Mouse (Mus musculus) olfactory bulb, adult 2 months (tissue): ENCODE data around the gene Tex28. TPM values are rescaled to one million over a fixed set of nuclear protein-coding genes. Genes with fewer than 3 reads are reported as not detected.
"Not testable (repeated sequence)": the region's sequence is repeated elsewhere in the genome, so short reads cannot be mapped to it uniquely, and the experiment has no call there.

Source experiments
- H3K27ac ChIP-seq: fragments of 200-500 bp; 2 replicates; pipeline ENCODE4 v1.5.1; 2012; ENCODE audit warnings: low read depth, low read length; ENCODE audit not compliant: insufficient read depth
- H3K4me1 ChIP-seq: fragments of 200-500 bp; 2 replicates; pipeline ENCODE4 v1.6.1; 2012; ENCODE audit warnings: low read length; ENCODE audit not compliant: control insufficient read depth, insufficient read depth
- H3K4me3 ChIP-seq: fragments of 200-500 bp; 2 replicates; pipeline ENCODE4 v1.5.1; 2012; ENCODE audit warnings: mild to moderate bottlenecking, low read depth, low read length, moderate library complexity; ENCODE audit not compliant: insufficient read depth
- CTCF ChIP-seq: fragments of 200-500 bp; IDR thresholded peaks from 2 replicates; pipeline ENCODE4 v1.5.1; 2012; ENCODE audit warnings: low read depth, mild to moderate bottlenecking, low read length, moderate library complexity; ENCODE audit not compliant: insufficient read depth
- POLR2A ChIP-seq: fragments of 200-500 bp; IDR thresholded peaks from 2 replicates; pipeline ENCODE4 v1.6.1; 2012; ENCODE audit warnings: mild to moderate bottlenecking, low read depth, low read length, moderate library complexity; ENCODE audit not compliant: insufficient read depth
- WGBS: fragments of 180-500 bp; shearing (Covaris S2); methylation state at CpG from one replicate; pipeline ENCODE4 v1.1.7; 2018; 5-methylcytosine and 5-hydroxymethylcytosine counted together
- polyA plus RNA-seq: library from polyadenylated mRNA; stranded (reverse); fragments of >200 nt; gene quantifications from 2 replicates; pipeline ENCODE4 v1.2.4, GENCODE M21; 2012; ENCODE audit warnings: low replicate concordance; ENCODE audit not compliant: missing spikeins, insufficient read depth, insufficient read length

The Tex28 gene
- polyA plus RNA-seq, result not detected in 2 replicates

DNA sequence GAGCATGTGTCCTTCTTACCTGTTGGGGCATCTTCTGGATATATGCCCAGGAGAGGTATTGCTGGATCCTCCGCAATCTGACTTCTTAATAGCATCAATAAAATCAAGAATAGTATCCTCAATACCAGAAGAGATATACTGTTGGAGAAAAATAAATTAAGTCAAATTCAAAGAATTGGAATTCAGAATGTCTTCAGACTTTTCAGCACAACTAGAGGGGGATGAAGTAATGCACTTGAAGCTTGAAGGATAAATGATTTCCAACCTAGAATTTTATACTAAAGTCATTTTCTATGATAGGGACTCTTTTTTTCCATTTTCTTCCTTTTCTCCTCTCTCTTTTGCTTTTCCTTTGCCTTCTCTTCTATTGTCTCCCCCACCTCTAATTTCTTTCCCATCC, at the start of gene Tex28:
Gene Tex28, minus strand, starts transcription at position 101 of the 400 bp plus-strand sequence.
- no peaks in the 10 kb centered on the region for H3K4me1 ChIP-seq
- no peak within 1 kb of the TSS for H3K27ac ChIP-seq
- 97% methylated on average over 1 of the region's 1 CpGs for WGBS
- TF ChIP-seq POLR2A, result no peak
- TF ChIP-seq CTCF, result no peak
- H3K4me3 ChIP-seq, result no peak within 1 kb of the TSS

DNA sequence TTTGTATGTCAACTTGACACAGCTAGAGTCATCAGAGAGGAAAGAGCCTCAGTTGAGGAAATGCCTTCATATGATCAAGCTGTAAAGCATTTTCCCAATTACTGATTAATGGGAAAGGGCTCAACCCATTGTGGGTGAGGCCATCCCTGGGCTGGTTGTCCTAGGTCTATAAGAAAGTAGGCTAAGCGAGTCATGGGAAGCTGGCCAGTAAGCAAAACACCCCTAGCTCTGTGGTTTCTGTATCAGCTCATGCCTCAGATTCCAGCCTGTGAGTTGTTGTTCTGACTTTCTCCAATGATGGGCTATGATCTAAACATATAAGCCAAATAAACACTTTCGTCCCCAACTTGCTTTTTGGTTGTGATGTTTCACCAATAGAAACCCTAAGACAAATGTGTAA, 35.9 kb upstream of the Tex28 start:
- Histone ChIP-seq H3K27ac (no peak overlapping the region), H3K4me3 (no peak overlapping the region), H3K4me1 (no peaks in the 10 kb centered on the region)
- no peak for TF ChIP-seq POLR2A
- TF ChIP-seq CTCF, result no peak
- 88% methylated on average over 2 of the region's 2 CpGs for WGBS

DNA sequence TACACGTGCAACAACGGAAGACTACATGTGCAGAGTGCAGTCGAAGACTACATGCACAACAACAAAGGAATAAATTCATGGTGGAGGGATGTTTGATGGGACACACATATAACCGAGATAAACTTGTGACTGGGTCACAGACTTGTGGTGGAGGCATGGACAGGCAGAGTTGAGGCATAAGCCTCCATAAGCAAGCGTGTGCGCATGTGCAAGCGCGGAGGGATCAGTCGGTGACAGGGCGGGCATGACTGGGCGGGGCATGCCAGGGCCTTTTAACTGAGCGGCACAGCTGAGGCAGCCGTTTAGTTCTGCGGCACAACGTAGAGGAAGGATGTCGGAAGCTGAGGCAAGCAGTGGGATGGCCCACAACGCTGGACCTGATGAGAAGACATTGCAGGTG, 9.3 kb upstream of the Tex28 start, which contains the start of gene Tktl1:
Gene Tktl1, plus strand, starts transcription at position 301 of the 400 bp plus-strand sequence.
- Histone ChIP-seq H3K4me3 (no peak within 1 kb of the TSS), H3K4me1 (no peaks in the 10 kb centered on the region), H3K27ac (no peak within 1 kb of the TSS)
- TF ChIP-seq POLR2A (no peak), CTCF (no peak)
- WGBS, result 90% methylated on average over 17 of the region's 17 CpGs

DNA sequence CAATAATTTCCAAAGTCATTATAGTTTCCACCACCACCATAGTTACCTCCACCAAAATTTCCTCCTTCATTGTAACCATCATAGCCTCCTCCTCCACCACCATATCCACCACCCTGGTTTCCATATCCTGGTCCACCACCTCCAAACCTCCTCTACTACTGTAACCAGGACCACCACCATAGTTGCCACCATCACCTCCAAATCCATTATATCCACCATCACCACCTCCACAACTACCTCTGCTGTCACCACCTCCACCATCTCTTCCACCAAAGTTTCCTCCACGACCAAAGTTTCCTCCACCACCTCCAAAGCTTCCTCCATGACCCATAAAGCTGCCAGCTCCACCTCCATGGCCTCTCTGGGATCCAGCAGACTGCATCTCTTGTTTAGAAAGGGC, 32.4 kb downstream of the Tex28 start, which contains the start of gene Mecp2:
Gene Mecp2, minus strand, starts transcription at position 101 of the 400 bp plus-strand sequence.
- 39% methylated on average over 1 of the region's 1 CpGs for WGBS
- not testable (repeated sequence) for H3K4me1 ChIP-seq, H3K4me3 ChIP-seq, H3K27ac ChIP-seq

DNA sequence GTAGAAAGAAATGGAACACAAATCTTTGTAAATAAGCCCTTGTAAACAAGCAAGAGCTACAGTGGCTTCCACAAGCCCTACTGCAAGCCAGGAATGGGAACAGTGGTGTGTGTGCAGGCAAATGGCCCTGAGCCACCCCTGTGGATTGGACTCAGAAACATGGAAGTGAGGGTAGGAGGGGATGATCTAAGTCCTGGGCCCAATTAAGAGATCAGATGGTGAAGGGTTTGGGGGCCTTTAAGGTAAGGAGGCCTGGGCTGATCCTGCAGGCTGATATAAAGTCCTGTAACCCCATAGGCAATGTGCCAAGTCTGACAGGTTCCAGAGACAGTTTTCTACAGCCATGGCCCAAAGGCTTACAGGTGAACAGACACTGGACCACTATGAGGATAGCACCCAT, 40.5 kb downstream of the Tex28 start, which contains the start of gene Opn1mw:
Gene Opn1mw, plus strand, starts transcription at position 301 of the 400 bp plus-strand sequence.
- TF ChIP-seq POLR2A, result no peak
- TF ChIP-seq CTCF, result no peak
- no peak within 1 kb of the TSS for H3K4me3 ChIP-seq
- no peak within 1 kb of the TSS for H3K27ac ChIP-seq
- H3K4me1 ChIP-seq, result no peaks in the 10 kb centered on the region

DNA sequence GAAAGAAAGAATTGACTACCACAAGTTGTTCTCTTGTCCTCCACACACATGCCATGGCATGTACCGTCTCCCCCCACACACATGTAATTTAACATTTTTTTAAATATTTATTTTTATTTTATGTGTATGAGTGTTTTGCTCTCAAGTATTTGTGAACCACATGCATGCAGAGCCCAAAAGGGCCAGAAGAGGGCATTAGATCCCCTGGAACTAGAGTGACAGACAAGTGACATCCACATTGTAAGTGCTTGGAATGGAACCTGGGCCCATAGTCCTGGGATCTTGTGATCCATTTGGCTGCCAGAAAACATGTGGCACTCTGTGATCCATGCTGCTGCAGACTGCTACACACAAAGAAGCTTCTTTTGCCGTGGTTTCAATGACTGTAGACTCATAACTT, 42.7 kb downstream of the Tex28 start:
- WGBS, result 70% methylated on average over 2 of the region's 2 CpGs
- TF ChIP-seq CTCF, result no peak
- no peak for TF ChIP-seq POLR2A

DNA sequence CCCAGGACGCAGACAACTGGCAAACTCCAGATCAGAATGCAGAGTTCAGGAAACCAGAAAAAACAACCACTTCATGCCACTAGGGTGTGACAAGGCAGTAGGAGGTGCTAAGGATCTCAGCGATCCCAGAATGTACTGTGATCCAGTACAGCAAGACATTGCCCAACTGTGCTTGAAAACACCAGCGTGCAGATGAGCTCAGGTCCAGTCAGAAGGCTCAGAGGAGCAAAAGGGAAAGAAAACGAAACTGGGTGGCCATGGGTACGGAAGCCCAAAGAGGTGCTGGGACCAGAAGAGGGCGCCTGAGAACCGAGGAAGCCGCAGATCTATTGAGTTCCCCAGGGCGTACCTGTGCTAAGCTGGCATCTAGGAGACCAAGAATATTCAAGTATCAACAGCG, 52.1 kb downstream of the Tex28 start:
- no peak for TF ChIP-seq POLR2A
- 0 out of 2 replicates have a peak, but pooled peaks have one; percentile 36 for TF ChIP-seq CTCF
- Histone ChIP-seq H3K4me1 (no peaks in the 10 kb centered on the region), H3K4me3 (peak overlapping the region; percentile 47), H3K27ac (no peak overlapping the region)
- whole genome bisulfite sequencing, result 21% methylated on average over 10 of the region's 10 CpGs

More for the DNA sequence above, 42.7 kb downstream of the Tex28 start:
- Histone ChIP-seq H3K27ac (no peak overlapping the region), H3K4me3 (no peak overlapping the region), H3K4me1 (no peaks in the 10 kb centered on the region)

DNA sequence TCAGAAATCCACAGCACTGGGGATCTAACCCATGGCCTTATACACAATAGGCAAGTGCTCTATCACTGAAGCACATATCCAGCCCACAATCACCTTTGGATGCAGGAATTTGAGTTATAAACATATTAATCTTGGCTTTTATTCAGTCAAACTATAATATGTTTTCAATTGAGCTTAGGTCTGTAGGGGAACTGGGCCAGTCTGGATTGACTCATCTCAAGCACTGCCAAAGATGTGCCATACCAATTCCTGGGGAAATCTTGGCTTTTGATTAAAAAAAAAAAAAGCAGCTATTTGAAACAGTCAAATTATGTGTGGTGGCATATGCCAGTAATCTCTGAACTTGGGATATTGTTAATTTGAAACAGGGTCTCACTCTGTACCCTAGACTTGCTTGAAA, 53.6 kb downstream of the Tex28 start:
- Histone ChIP-seq H3K27ac (no peak overlapping the region), H3K4me1 (no peaks in the 10 kb centered on the region), H3K4me3 (no peak overlapping the region)
- TF ChIP-seq CTCF (no peak), POLR2A (no peak)

DNA sequence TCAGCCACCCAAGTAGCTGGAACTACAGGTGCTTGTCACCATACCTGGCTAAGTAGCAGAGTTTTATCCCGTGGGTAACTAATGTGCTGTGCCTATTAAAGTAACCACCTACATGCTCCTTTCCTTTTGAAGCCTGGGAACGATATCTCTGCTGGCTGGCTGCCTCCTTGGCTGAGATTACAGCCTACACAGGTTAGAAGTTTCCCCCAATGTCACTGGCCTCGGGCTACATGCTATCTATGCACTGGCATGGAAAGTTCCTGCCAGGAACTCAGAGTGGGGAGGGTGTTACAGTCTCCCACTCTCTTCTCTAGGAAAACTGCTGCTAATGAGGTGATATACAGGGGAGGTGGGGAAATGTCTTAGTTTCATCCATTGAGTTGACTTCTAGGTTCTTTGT, 58.9 kb downstream of the Tex28 start:
- H3K4me3 ChIP-seq, result no peak overlapping the region
- H3K4me1 ChIP-seq, result no peaks in the 10 kb centered on the region
- TF ChIP-seq CTCF (no peak), POLR2A (no peak)
- H3K27ac ChIP-seq, result no peak overlapping the region
- 21% methylated on average over 3 of the region's 3 CpGs for WGBS

DNA sequence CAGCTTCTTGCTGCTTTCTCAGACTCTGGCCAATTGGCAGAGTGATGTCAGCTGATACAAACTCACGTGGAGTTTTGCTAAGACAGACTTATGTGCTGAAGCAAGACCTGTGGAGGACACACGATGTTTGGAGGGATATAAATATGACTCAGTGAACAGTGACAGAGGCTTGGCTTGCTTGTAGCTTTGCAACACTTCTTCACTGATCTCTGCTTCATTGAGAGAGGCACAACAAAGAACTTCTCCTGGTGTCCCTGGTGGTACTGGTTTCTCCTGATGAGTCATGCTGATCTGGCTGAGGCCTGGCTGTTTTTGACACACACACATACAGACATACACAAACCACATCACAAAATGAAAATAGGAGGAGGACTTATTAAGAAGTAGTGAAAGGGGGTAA, 61.7 kb downstream of the Tex28 start:
- Histone ChIP-seq H3K4me3 (no peak overlapping the region), H3K4me1 (no peaks in the 10 kb centered on the region), H3K27ac (no peak overlapping the region)
- 49% methylated on average over 2 of the region's 2 CpGs for WGBS
- no peak for TF ChIP-seq CTCF
- TF ChIP-seq POLR2A, result no peak
